Mouse (Mus musculus): ENCODE measurements at regions not wholly inside any gene's neighbourhood (a gene's known extent, or its start where the extent isn't known, plus 50 kb on each side); places are given as distances from the start of the nearest gene placed in this dataset.

GRCm38 (mm10) chr3:50881437-50882248 lies 342.6 kb upstream of the Noct start:
- Histone ChIP-seq H3K36me3 (ENCODE audit: control insufficient read depth, insufficient read depth, low read length) (no peaks in the 10 kb centered on the region), H3K9me3 (ENCODE audit: control insufficient read depth, low read length) (no peaks in the 10 kb centered on the region), H3K27me3 (ENCODE audit: control insufficient read depth, insufficient read depth, low read depth, low read length) (no peaks in the 10 kb centered on the region), H3K4me1 (replicated peaks; ENCODE audit: control insufficient read depth, insufficient read depth, low read length) (no peaks in the 10 kb centered on the region), H3K4me3 (ENCODE audit: low read length) (no peak overlapping the region), H3K9ac (ENCODE audit: low read length) (no peak overlapping the region), H3K27ac (ENCODE audit: low read length) (no peak overlapping the region), H3K4me2 (ENCODE audit: low read depth, low read length) (no peak overlapping the region)
- 14% methylated on average over 9 of the region's 9 CpGs for WGBS
- no peak for ATAC-seq (ENCODE audit: low read depth)

- no peaks in the 10 kb centered on the region for H3K9me3 ChIP-seq (ENCODE audit: control insufficient read depth, low read length)
- H3K4me1 ChIP-seq (replicated peaks; ENCODE audit: control insufficient read depth, insufficient read depth, low read length), result no peaks in the 10 kb centered on the region
- H3K9ac ChIP-seq (ENCODE audit: low read length), result no peak overlapping the region
- 19% methylated on average over 8 of the region's 8 CpGs for WGBS
- H3K4me2 ChIP-seq (ENCODE audit: low read depth, low read length), result no peak overlapping the region
- H3K27me3 ChIP-seq (ENCODE audit: control insufficient read depth, insufficient read depth, low read depth, low read length), result no peaks in the 10 kb centered on the region
- H3K36me3 ChIP-seq (ENCODE audit: control insufficient read depth, insufficient read depth, low read length), result no peaks in the 10 kb centered on the region
- ATAC-seq (ENCODE audit: low read depth), result no peak
- no peak overlapping the region for H3K4me3 ChIP-seq (ENCODE audit: low read length)
- no peak overlapping the region for H3K27ac ChIP-seq (ENCODE audit: low read length)
Measured at GRCm38 (mm10) chr3:50882249-50882733, 342.0 kb upstream of the Noct start.

- H3K9me3 ChIP-seq (ENCODE audit: control insufficient read depth, low read length), result no peaks in the 10 kb centered on the region
- ATAC-seq (ENCODE audit: low read depth), result no peak
- H3K27me3 ChIP-seq (ENCODE audit: control insufficient read depth, insufficient read depth, low read depth, low read length), result no peaks in the 10 kb centered on the region
- no peak overlapping the region for H3K27ac ChIP-seq (ENCODE audit: low read length)
- no peak overlapping the region for H3K4me3 ChIP-seq (ENCODE audit: low read length)
- no peaks in the 10 kb centered on the region for H3K36me3 ChIP-seq (ENCODE audit: control insufficient read depth, insufficient read depth, low read length)
- no peak overlapping the region for H3K4me2 ChIP-seq (ENCODE audit: low read depth, low read length)
- H3K4me1 ChIP-seq (replicated peaks; ENCODE audit: control insufficient read depth, insufficient read depth, low read length), result no peaks in the 10 kb centered on the region
- WGBS, result 67% methylated on average over 10 of the region's 10 CpGs
- H3K9ac ChIP-seq (ENCODE audit: low read length), result no peak overlapping the region
Measured at GRCm38 (mm10) chr3:50886336-50886735, 337.9 kb upstream of the Noct start.

GRCm38 (mm10) chr3:50887002-50887401 lies 337.2 kb upstream of the Noct start:
- ATAC-seq (ENCODE audit: low read depth), result peak; percentile 61
- no peak overlapping the region for H3K27ac ChIP-seq (ENCODE audit: low read length)
- H3K9ac ChIP-seq (ENCODE audit: low read length), result no peak overlapping the region
- H3K36me3 ChIP-seq (ENCODE audit: control insufficient read depth, insufficient read depth, low read length), result no peaks in the 10 kb centered on the region
- WGBS, result 5% methylated on average over 7 of the region's 7 CpGs
- H3K9me3 ChIP-seq (ENCODE audit: control insufficient read depth, low read length), result no peaks in the 10 kb centered on the region
- no peak overlapping the region for H3K4me3 ChIP-seq (ENCODE audit: low read length)
- H3K27me3 ChIP-seq (ENCODE audit: control insufficient read depth, insufficient read depth, low read depth, low read length), result no peaks in the 10 kb centered on the region
- no peaks in the 10 kb centered on the region for H3K4me1 ChIP-seq (replicated peaks; ENCODE audit: control insufficient read depth, insufficient read depth, low read length)
- H3K4me2 ChIP-seq (ENCODE audit: low read depth, low read length), result no peak overlapping the region

GRCm38 (mm10) chr3:50888571-50889210 lies 335.6 kb upstream of the Noct start:
- Histone ChIP-seq H3K9me3 (ENCODE audit: control insufficient read depth, low read length) (no peaks in the 10 kb centered on the region), H3K27ac (ENCODE audit: low read length) (no peak overlapping the region), H3K4me1 (replicated peaks; ENCODE audit: control insufficient read depth, insufficient read depth, low read length) (no peaks in the 10 kb centered on the region), H3K4me2 (ENCODE audit: low read depth, low read length) (no peak overlapping the region), H3K9ac (ENCODE audit: low read length) (no peak overlapping the region), H3K4me3 (ENCODE audit: low read length) (no peak overlapping the region), H3K27me3 (ENCODE audit: control insufficient read depth, insufficient read depth, low read depth, low read length) (no peaks in the 10 kb centered on the region), H3K36me3 (ENCODE audit: control insufficient read depth, insufficient read depth, low read length) (no peaks in the 10 kb centered on the region)
- ATAC-seq (ENCODE audit: low read depth), result no peak
- WGBS, result 88% methylated on average over 4 of the region's 4 CpGs

- no peak overlapping the region for H3K4me2 ChIP-seq (ENCODE audit: low read depth, low read length)
- H3K9ac ChIP-seq (ENCODE audit: low read length), result no peak overlapping the region
- no peak overlapping the region for H3K27ac ChIP-seq (ENCODE audit: low read length)
- no peaks in the 10 kb centered on the region for H3K27me3 ChIP-seq (ENCODE audit: control insufficient read depth, insufficient read depth, low read depth, low read length)
- H3K4me1 ChIP-seq (replicated peaks; ENCODE audit: control insufficient read depth, insufficient read depth, low read length), result no peaks in the 10 kb centered on the region
- H3K4me3 ChIP-seq (ENCODE audit: low read length), result no peak overlapping the region
- H3K36me3 ChIP-seq (ENCODE audit: control insufficient read depth, insufficient read depth, low read length), result no peaks in the 10 kb centered on the region
- no peaks in the 10 kb centered on the region for H3K9me3 ChIP-seq (ENCODE audit: control insufficient read depth, low read length)
- ATAC-seq (ENCODE audit: low read depth), result no peak
- WGBS, result 89% methylated on average over 8 of the region's 8 CpGs
Measured at GRCm38 (mm10) chr3:50890537-50890936, 333.7 kb upstream of the Noct start.

GRCm38 (mm10) chr3:50898179-50898578 lies 326.1 kb upstream of the Noct start:
- no peak overlapping the region for H3K4me2 ChIP-seq (ENCODE audit: low read depth, low read length)
- no peak overlapping the region for H3K9ac ChIP-seq (ENCODE audit: low read length)
- H3K4me1 ChIP-seq (replicated peaks; ENCODE audit: control insufficient read depth, insufficient read depth, low read length), result no peaks in the 10 kb centered on the region
- H3K27me3 ChIP-seq (ENCODE audit: control insufficient read depth, insufficient read depth, low read depth, low read length), result no peaks in the 10 kb centered on the region
- no peak overlapping the region for H3K4me3 ChIP-seq (ENCODE audit: low read length)
- no peaks in the 10 kb centered on the region for H3K36me3 ChIP-seq (ENCODE audit: control insufficient read depth, insufficient read depth, low read length)
- no peaks in the 10 kb centered on the region for H3K9me3 ChIP-seq (ENCODE audit: control insufficient read depth, low read length)
- H3K27ac ChIP-seq (ENCODE audit: low read length), result no peak overlapping the region
- no peak for ATAC-seq (ENCODE audit: low read depth)
- 61% methylated on average over 9 of the region's 9 CpGs for WGBS

- Histone ChIP-seq H3K4me2 (ENCODE audit: low read depth, low read length) (no peak overlapping the region), H3K9me3 (ENCODE audit: control insufficient read depth, low read length) (no peaks in the 10 kb centered on the region), H3K36me3 (ENCODE audit: control insufficient read depth, insufficient read depth, low read length) (no peaks in the 10 kb centered on the region), H3K4me3 (ENCODE audit: low read length) (no peak overlapping the region), H3K9ac (ENCODE audit: low read length) (no peak overlapping the region), H3K27me3 (ENCODE audit: control insufficient read depth, insufficient read depth, low read depth, low read length) (no peaks in the 10 kb centered on the region), H3K27ac (ENCODE audit: low read length) (no peak overlapping the region), H3K4me1 (replicated peaks; ENCODE audit: control insufficient read depth, insufficient read depth, low read length) (peaks cover 2% of the 10 kb centered on the region; the same call in 1 of the 2 replicates)
- WGBS, result 78% methylated on average over 7 of the region's 7 CpGs
- no peak for ATAC-seq (ENCODE audit: low read depth)
Measured at GRCm38 (mm10) chr3:50899830-50900350, 324.4 kb upstream of the Noct start.

- Histone ChIP-seq H3K4me3 (ENCODE audit: low read length) (no peak overlapping the region), H3K36me3 (ENCODE audit: control insufficient read depth, insufficient read depth, low read length) (no peaks in the 10 kb centered on the region), H3K4me1 (replicated peaks; ENCODE audit: control insufficient read depth, insufficient read depth, low read length) (peaks cover 8% of the 10 kb centered on the region), H3K27me3 (ENCODE audit: control insufficient read depth, insufficient read depth, low read depth, low read length) (no peaks in the 10 kb centered on the region), H3K9ac (ENCODE audit: low read length) (no peak overlapping the region), H3K9me3 (ENCODE audit: control insufficient read depth, low read length) (no peaks in the 10 kb centered on the region), H3K4me2 (ENCODE audit: low read depth, low read length) (no peak overlapping the region), H3K27ac (ENCODE audit: low read length) (no peak overlapping the region)
- ATAC-seq (ENCODE audit: low read depth), result no peak
- WGBS, result 73% methylated on average over 9 of the region's 9 CpGs
Measured at GRCm38 (mm10) chr3:50900566-50900965, 323.7 kb upstream of the Noct start.
